Mouse (Mus musculus) olfactory bulb, adult 2 months (tissue): ENCODE results near the gene Pcdh19.

Experiments
- CTCF ChIP-seq: fragments of 200-500 bp; IDR thresholded peaks from 2 replicates; pipeline ENCODE4 v1.5.1; 2012; ENCODE audit warnings: low read depth, mild to moderate bottlenecking, low read length, moderate library complexity; ENCODE audit not compliant: insufficient read depth
- POLR2A ChIP-seq: fragments of 200-500 bp; IDR thresholded peaks from 2 replicates; pipeline ENCODE4 v1.6.1; 2012; ENCODE audit warnings: mild to moderate bottlenecking, low read depth, low read length, moderate library complexity; ENCODE audit not compliant: insufficient read depth

GRCm38 (mm10) chrX:133565355-133565754 lies 123.4 kb downstream of the Pcdh19 start:
- no peak for TF ChIP-seq CTCF
- TF ChIP-seq POLR2A = no peak
